Mouse (Mus musculus) cerebellum, postnatal 10 days (tissue): ENCODE results near the gene Ints1.
A peak's percentile ranks its signal among the peaks of the same experiment; 100 is the strongest.

Source experiments
- DNase-seq, 2 experiments: peaks; one replicate each; pipeline ENCODE4 v3.0.0; 2021; ENCODE audit warnings: mixed read lengths in 2 of 2

The Ints1 gene

DNA sequence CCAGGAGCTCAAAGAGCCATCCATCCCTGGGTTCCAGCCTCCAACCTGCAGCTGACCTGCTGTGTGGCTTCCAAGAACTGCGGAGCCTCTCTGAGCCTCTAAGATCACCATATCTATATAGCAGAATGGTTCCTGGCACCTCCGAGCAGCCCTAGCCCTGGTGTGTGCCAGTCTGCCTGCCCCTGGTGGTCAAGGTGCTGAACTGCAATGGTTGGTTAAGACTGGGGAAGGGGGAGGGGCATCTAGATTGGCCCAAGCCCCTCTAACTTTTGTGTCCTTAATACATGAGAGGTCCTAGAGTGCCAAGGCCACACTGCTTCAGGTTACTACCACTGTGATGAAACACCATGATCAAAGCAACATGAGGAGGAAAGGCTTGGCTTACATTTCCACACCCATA is 72.6 kb downstream of the Ints1 start:
- peak; percentile 62 to 72 for DNase-seq

- no peak for DNase-seq
Measured at GRCm38 (mm10) chr5:139702236-139702635, 73.2 kb downstream of the Ints1 start.
